Mouse (Mus musculus) brain, embryonic 18.5 days (tissue): Measurements from ENCODE around the gene Btbd9.

Source experiments
- DNase-seq: peaks from one replicate; pipeline ENCODE4 v3.0.0-alpha.2; 2012; ENCODE audit warnings: low read depth, low spot score

The Btbd9 gene

GRCm38 (mm10) chr17:30339317-30339716 is 237.0 kb downstream of the Btbd9 start:
- no peak for DNase-seq

- no peak for DNase-seq
Measured at GRCm38 (mm10) chr17:30336816-30337215, 239.5 kb downstream of the Btbd9 start.

- no peak for DNase-seq
Measured at GRCm38 (mm10) chr17:30336280-30336679, 240.0 kb downstream of the Btbd9 start.

GRCm38 (mm10) chr17:30335746-30336145 is 240.5 kb downstream of the Btbd9 start:
- DNase-seq, result no peak

GRCm38 (mm10) chr17:30334257-30334656 is 242.0 kb downstream of the Btbd9 start:
- no peak for DNase-seq

GRCm38 (mm10) chr17:30333136-30333535 is 243.2 kb downstream of the Btbd9 start:
- no peak for DNase-seq

GRCm38 (mm10) chr17:30331380-30331779 is 244.9 kb downstream of the Btbd9 start:
- DNase-seq, result no peak

GRCm38 (mm10) chr17:30329531-30329930 is 246.8 kb downstream of the Btbd9 start:
- no peak for DNase-seq

- DNase-seq, result no peak
Measured at GRCm38 (mm10) chr17:30328924-30329323, 247.4 kb downstream of the Btbd9 start.

- no peak for DNase-seq
Measured at GRCm38 (mm10) chr17:30326906-30327305, 249.4 kb downstream of the Btbd9 start.

- no peak for DNase-seq
Measured at GRCm38 (mm10) chr17:30320301-30320700, 256.0 kb downstream of the Btbd9 start.

- DNase-seq, result no peak
Measured at GRCm38 (mm10) chr17:30312688-30313087, 263.6 kb downstream of the Btbd9 start.

- no peak for DNase-seq
Measured at GRCm38 (mm10) chr17:30309627-30310026, 266.7 kb downstream of the Btbd9 start.

GRCm38 (mm10) chr17:30308889-30309288 is 267.4 kb downstream of the Btbd9 start:
- DNase-seq, result no peak

- no peak for DNase-seq
Measured at GRCm38 (mm10) chr17:30308317-30308716, 268.0 kb downstream of the Btbd9 start.

GRCm38 (mm10) chr17:30307168-30307567 is 269.1 kb downstream of the Btbd9 start:
- DNase-seq, result no peak

GRCm38 (mm10) chr17:30304766-30305165 is 271.5 kb downstream of the Btbd9 start:
- no peak for DNase-seq

- no peak for DNase-seq
Measured at GRCm38 (mm10) chr17:30301338-30301737, 274.9 kb downstream of the Btbd9 start.

- no peak for DNase-seq
Measured at GRCm38 (mm10) chr17:30297432-30297831, 278.9 kb downstream of the Btbd9 start.

GRCm38 (mm10) chr17:30296069-30296468 is 280.2 kb downstream of the Btbd9 start:
- no peak for DNase-seq

GRCm38 (mm10) chr17:30292666-30293065 is 283.6 kb downstream of the Btbd9 start:
- no peak for DNase-seq

GRCm38 (mm10) chr17:30285641-30286040 is 290.6 kb downstream of the Btbd9 start:
- no peak for DNase-seq

GRCm38 (mm10) chr17:30283460-30284050 is 292.7 kb downstream of the Btbd9 start:
- DNase-seq, result no peak

GRCm38 (mm10) chr17:30283001-30283400 is 293.3 kb downstream of the Btbd9 start:
- no peak for DNase-seq
